Mouse (Mus musculus) limb, embryonic 13.5 days (tissue): ENCODE data around the gene Slc22a15. TPM values are rescaled to one million over a fixed set of nuclear protein-coding genes. Genes with fewer than 3 reads are reported as not detected.
A peak's percentile ranks its signal among the peaks of the same experiment; 100 is the strongest.
"Not testable (repeated sequence)": the region's sequence is repeated elsewhere in the genome, so short reads cannot be mapped to it uniquely, and the experiment has no call there.

Source experiments
- ATAC-seq: fragments of 200-750 bp; cut with Nextera tagmentation; 2 replicates; pipeline ENCODE4 v1.8.0; 2017; ENCODE audit warnings: low read depth, moderate number of reproducible peaks, moderate TSS enrichment; ENCODE audit not compliant: low FRiP score
- H3K27ac ChIP-seq: fragments of 300-500 bp; sonication (generic); 2 replicates; pipeline ENCODE4 v1.5.1; 2015; ENCODE audit warnings: inconsistent platforms, mild to moderate bottlenecking, moderate library complexity
- H3K27me3 ChIP-seq: fragments of 300-500 bp; sonication (generic); 2 replicates; pipeline ENCODE4 v1.6.1; 2015; ENCODE audit warnings: mild to moderate bottlenecking, inconsistent platforms
- H3K36me3 ChIP-seq: fragments of 300-500 bp; sonication (generic); 2 replicates; pipeline ENCODE4 v1.6.1; 2015; ENCODE audit warnings: inconsistent platforms, mild to moderate bottlenecking, moderate library complexity
- H3K4me1 ChIP-seq: fragments of 300-500 bp; sonication (generic); 2 replicates; pipeline ENCODE4 v1.6.1; 2015; ENCODE audit warnings: inconsistent platforms
- H3K4me2 ChIP-seq: fragments of 300-500 bp; sonication (generic); replicated peaks from 2 replicates; pipeline ENCODE4 v1.6.1; 2015; ENCODE audit warnings: inconsistent platforms, mild to moderate bottlenecking, moderate library complexity
- H3K4me3 ChIP-seq: fragments of 300-500 bp; sonication (generic); 2 replicates; pipeline ENCODE4 v1.5.1; 2015; ENCODE audit warnings: moderate library complexity, mild to moderate bottlenecking, inconsistent platforms
- H3K9ac ChIP-seq: fragments of 300-500 bp; sonication (generic); 2 replicates; pipeline ENCODE4 v1.6.1; 2015; ENCODE audit warnings: mild to moderate bottlenecking, inconsistent platforms
- H3K9me3 ChIP-seq: fragments of 300-500 bp; sonication (generic); 2 replicates; pipeline ENCODE4 v1.6.1; 2016; ENCODE audit warnings: inconsistent platforms
- WGBS: fragments of 180-500 bp; shearing (Covaris S2); methylation state at CpG from one replicate; pipeline ENCODE4 v1.1.7; 2015; 5-methylcytosine and 5-hydroxymethylcytosine counted together
- polyA plus RNA-seq: library from polyadenylated mRNA; unstranded; fragments of >200 nt; fragmentation: Nextera tagmentation; extraction: Ambion mirVana; gene quantifications from 2 replicates; pipeline ENCODE4 v1.2.1, GENCODE M21; 2015

The Slc22a15 gene
- polyA plus RNA-seq, 1 experiment from 2014 or later: 6.0 TPM

DNA sequence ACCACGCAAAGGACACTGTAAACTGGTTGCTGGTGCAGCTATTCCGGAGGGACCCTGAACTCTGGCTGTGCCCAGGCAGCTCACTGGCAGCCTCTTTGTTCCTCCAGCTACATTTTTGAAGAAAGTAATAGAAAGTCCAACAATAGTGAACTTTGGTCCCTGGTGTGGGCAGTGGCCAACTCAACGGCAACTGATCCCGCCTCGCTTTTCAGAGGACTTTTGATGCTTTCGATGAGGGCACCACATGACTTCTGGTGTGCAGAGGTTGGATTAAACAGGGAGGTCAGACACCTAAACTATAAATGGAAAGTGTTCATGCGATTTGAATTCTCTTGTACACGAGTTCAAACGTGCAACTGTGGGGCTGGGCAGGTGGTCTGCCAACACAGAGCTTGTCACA is 99.9 kb downstream of the Slc22a15 start:
- Histone ChIP-seq H3K4me1 (0 out of 2 replicates have a peak, but pooled peaks cover 3% of the 10 kb centered on the region), H3K36me3 (peaks cover under 1% of the 10 kb centered on the region; the same call in 1 of the 2 replicates), H3K9ac (no peak overlapping the region), H3K27me3 (no peaks in the 10 kb centered on the region), H3K27ac (no peak overlapping the region), H3K9me3 (no peaks in the 10 kb centered on the region), H3K4me2 (no peak overlapping the region), H3K4me3 (no peak overlapping the region)
- 87% methylated on average over 9 of the region's 9 CpGs for WGBS
- ATAC-seq: no peak

DNA sequence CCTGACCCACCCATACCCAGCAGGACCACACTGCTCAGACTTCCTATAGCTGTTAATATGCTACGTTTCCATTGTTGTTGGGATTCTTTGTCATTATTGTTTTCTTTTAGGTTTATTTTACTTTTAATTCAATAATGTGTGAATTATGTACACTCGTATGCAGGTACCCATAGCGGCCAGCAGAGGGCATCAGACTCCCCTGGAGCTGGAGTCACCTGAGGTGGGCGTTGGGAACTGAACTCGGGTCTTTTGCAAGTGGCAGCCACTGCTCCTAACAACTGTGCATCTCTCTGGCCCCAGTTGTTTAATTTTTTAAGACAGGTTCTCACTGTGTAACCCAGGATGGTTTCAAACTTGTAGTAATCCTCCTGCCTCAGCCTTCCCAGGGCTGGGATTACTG is 102.2 kb downstream of the Slc22a15 start:
- Histone ChIP-seq H3K27ac (no peak overlapping the region), H3K9ac (no peak overlapping the region), H3K9me3 (no peaks in the 10 kb centered on the region; the same call in 1 of the 2 replicates), H3K27me3 (no peaks in the 10 kb centered on the region), H3K4me3 (no peak overlapping the region), H3K4me2 (no peak overlapping the region), H3K36me3 (peaks cover 3% of the 10 kb centered on the region; the same call in 1 of the 2 replicates), H3K4me1 (no peaks in the 10 kb centered on the region)
- WGBS: 72% methylated on average over 5 of the region's 5 CpGs
- no peak for ATAC-seq

DNA sequence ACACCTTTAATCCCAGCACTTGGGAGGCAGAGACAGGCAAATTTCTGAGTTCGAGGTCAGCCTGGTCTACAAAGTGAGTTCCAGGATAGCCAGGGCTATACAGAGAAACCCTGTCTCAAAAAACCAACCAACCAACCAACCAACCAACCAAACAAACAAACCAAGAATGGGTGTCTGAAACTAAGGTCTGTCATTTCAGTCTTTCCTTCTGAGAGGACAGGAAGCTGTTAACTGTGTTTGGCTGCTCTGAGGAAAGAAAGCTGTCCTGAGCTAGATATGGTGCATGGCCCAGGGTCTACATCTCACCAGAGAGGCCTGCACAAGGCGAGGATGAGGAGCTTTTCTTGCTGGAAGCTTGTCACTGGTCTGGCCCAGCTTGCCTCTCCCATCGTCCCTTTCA is 103.5 kb downstream of the Slc22a15 start:
- not testable (repeated sequence) for H3K27ac ChIP-seq, H3K36me3 ChIP-seq, H3K4me2 ChIP-seq, H3K27me3 ChIP-seq, H3K9ac ChIP-seq, H3K9me3 ChIP-seq, H3K4me1 ChIP-seq, ATAC-seq, H3K4me3 ChIP-seq
- 75% methylated on average over 3 of the region's 3 CpGs for WGBS

DNA sequence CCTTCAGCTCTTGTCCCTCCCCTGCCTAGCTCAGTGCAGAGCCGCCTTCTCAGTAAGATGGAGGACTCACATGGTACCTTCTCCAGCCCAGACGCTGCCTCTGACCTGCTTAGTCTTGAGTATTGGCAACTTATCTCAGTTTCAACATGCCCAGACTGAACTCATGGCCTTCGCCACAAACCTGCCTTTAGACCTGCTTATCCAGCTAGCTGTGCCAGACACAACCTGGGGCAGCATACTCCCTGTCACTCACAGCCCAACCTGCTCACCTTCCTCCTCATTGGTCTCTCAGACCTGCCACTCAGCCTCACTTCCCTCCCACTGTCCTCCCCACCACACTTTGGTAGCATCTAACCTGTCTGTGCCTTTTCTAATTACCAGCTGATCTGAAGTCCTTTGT is 108.2 kb downstream of the Slc22a15 start:
- H3K4me1 ChIP-seq: peaks cover 6% of the 10 kb centered on the region
- no peak overlapping the region for H3K27ac ChIP-seq
- H3K9ac ChIP-seq: no peak overlapping the region
- ATAC-seq: no peak
- H3K4me3 ChIP-seq: no peak overlapping the region
- peaks cover 3% of the 10 kb centered on the region; the same call in 1 of the 2 replicates for H3K36me3 ChIP-seq
- 86% methylated on average over 3 of the region's 3 CpGs for WGBS
- no peaks in the 10 kb centered on the region; the same call in 1 of the 2 replicates for H3K9me3 ChIP-seq
- no peak overlapping the region for H3K4me2 ChIP-seq
- no peaks in the 10 kb centered on the region for H3K27me3 ChIP-seq

DNA sequence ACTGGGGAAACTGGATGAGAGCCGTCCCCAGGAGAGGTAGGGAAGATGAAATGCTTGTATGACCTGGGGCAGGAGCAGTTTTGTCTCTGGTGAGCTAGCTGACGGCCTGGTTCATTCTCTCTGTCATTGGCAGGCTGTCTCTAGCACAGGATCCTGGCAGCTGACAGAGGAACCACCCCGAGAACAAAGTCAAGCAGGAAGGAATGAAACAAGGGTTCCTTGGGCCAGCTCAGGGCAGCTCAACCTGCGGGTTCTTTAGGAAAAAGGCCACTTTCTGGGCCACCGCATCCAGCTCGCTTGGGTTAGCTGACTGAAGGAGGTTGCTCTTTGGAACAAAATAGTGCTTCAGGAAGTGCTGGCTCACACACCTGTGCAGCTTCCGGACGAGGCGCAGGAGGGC is 109.5 kb downstream of the Slc22a15 start:
- Histone ChIP-seq H3K4me1 (peaks cover 6% of the 10 kb centered on the region), H3K36me3 (peaks cover 3% of the 10 kb centered on the region; the same call in 1 of the 2 replicates), H3K4me2 (no peak overlapping the region), H3K9me3 (no peaks in the 10 kb centered on the region; the same call in 1 of the 2 replicates), H3K27me3 (no peaks in the 10 kb centered on the region), H3K27ac (no peak overlapping the region), H3K4me3 (no peak overlapping the region), H3K9ac (no peak overlapping the region)
- 79% methylated on average over 9 of the region's 9 CpGs for WGBS
- no peak for ATAC-seq

DNA sequence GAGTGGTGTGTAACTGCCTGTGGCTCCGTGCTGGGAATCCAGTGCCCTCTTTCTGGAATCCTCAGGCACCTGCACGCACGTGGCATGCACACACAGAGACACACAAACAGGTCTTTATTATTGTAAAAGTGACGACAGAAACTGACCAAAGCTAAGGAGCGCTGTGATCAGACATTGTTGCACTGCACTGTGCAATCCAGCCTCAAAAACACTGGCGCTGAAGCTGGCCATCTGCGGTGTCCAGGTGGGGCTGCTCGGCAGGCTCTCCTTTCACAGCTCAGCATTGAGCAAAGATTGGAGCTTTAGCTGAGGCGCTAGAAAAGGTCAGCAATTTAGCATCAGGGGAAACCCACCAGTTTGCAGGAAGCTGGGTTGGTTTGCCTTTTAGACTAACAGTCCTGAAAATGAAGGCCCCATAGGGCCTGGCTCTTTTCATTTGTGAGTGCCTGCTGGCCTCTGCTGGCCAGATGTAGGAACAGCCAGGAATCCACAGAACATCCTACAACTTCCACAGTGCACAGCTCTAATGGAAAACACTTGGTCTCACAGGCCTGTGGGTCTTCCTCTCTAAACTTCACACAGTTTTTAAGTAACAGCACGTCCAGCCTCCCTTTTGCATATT is 111.8 kb downstream of the Slc22a15 start:
- Histone ChIP-seq H3K4me3 (no peak overlapping the region), H3K9me3 (no peaks in the 10 kb centered on the region), H3K27ac (no peak overlapping the region), H3K9ac (no peak overlapping the region), H3K4me1 (peaks cover 6% of the 10 kb centered on the region), H3K27me3 (no peaks in the 10 kb centered on the region), H3K36me3 (no peaks in the 10 kb centered on the region), H3K4me2 (no peak overlapping the region)
- 59% methylated on average over 10 of the region's 10 CpGs for WGBS
- peak; percentile 91 for ATAC-seq

DNA sequence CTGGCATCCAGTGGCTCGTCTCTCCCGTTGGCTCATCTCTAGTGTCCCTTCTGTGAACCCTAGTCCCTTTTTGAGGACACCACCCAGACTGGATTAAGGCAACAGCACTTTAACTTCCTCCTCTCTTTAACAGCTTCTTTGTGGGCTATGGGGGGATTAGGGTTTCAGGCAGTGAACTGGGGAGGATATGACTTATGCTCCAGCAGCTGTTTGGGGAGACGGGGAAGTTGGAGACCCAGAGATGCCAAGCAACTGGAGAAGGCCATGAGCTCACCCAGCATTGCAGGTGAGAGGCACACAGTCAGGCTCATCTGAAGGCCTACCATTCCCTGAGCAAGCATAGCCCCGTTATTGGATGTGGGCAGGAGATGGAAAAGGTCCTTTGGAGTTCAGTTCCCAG is 112.3 kb downstream of the Slc22a15 start:
- Histone ChIP-seq H3K27me3 (no peaks in the 10 kb centered on the region), H3K4me2 (no peak overlapping the region), H3K4me1 (peaks cover 8% of the 10 kb centered on the region), H3K9me3 (no peaks in the 10 kb centered on the region), H3K4me3 (no peak overlapping the region), H3K27ac (no peak overlapping the region), H3K36me3 (no peaks in the 10 kb centered on the region), H3K9ac (no peak overlapping the region)
- WGBS: 56% methylated on average over 4 of the region's 4 CpGs
- 0 out of 2 replicates have a peak, but pooled peaks have one; percentile 13 for ATAC-seq

DNA sequence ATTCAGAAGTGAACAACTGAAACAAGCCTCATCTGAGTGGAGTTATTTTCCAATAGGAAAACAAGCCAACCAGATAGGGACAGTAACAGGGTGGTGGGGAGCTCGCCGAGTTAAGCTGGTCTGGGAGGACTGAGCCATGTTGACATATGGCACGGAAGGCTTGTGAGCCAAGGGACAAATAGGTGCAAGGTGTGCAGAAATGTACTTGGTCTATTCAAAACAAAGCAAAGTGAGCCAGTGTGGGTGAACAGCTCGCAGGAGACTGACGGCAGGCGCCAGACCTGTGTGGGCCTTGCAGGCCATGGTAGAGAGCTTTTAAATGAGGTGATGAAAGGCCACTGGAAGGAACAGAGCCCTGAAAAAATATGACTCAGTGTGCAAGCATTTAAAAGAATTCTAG is 116.6 kb downstream of the Slc22a15 start:
- no peaks in the 10 kb centered on the region for H3K9me3 ChIP-seq
- no peak overlapping the region for H3K9ac ChIP-seq

DNA sequence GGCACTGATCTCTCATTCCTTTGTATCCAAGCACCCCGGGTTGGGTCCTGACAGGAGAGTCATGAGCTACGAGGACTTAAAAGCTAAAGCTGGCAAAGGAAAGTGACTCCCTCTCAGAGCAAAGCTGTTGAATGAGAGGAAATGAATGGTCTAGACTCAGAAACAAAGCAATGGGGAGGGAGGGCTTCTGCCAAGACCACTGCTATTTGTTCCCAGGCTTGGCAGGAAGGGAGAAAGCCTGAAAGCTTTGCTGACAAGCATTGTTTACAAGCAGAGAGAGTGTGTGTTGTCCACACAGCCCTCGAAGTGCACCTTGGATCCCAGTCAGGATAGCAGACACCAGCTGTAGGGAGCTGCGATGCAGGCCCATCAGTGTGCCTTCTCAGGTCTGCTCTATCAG is 117.3 kb downstream of the Slc22a15 start:
- H3K9me3 ChIP-seq: no peaks in the 10 kb centered on the region
- H3K27ac ChIP-seq: no peak overlapping the region
- H3K36me3 ChIP-seq: no peaks in the 10 kb centered on the region
- ATAC-seq: no peak
- WGBS: 71% methylated on average over 4 of the region's 4 CpGs
- no peak overlapping the region for H3K4me2 ChIP-seq
- no peaks in the 10 kb centered on the region for H3K27me3 ChIP-seq
- H3K4me1 ChIP-seq: peaks cover 29% of the 10 kb centered on the region
- H3K9ac ChIP-seq: no peak overlapping the region
- no peak overlapping the region for H3K4me3 ChIP-seq

More for the DNA sequence above, 116.6 kb downstream of the Slc22a15 start:
- 70% methylated on average over 6 of the region's 6 CpGs for WGBS
- ATAC-seq: no peak
- Histone ChIP-seq H3K4me1 (peaks cover 35% of the 10 kb centered on the region), H3K4me2 (no peak overlapping the region), H3K36me3 (no peaks in the 10 kb centered on the region), H3K27ac (no peak overlapping the region), H3K4me3 (no peak overlapping the region), H3K27me3 (no peaks in the 10 kb centered on the region)

DNA sequence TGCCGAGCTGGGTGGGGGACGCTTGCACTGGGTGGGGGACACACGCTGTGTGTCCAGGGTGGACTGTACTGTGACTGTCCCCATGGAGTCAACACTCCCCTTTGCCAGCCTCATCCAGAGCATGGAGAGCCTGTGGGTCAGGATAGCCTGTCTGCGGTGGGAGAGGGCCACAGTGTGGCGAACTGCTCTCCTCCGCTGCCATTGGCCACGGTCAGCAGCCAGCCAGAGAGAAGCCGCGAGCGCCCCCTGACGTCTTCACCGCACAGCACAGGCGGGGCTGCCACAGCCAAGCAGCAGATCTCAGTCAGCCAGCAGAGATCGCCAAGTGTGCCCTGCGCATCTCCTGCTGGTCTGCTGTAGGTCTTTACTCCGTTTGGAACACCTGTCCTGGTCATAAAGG is 118.1 kb downstream of the Slc22a15 start:
- no peaks in the 10 kb centered on the region for H3K9me3 ChIP-seq
- no peak overlapping the region for H3K4me3 ChIP-seq
- H3K27ac ChIP-seq: no peak overlapping the region
- H3K36me3 ChIP-seq: no peaks in the 10 kb centered on the region
- H3K4me2 ChIP-seq: peak overlapping the region; percentile 39
- H3K9ac ChIP-seq: no peak overlapping the region
- peaks cover 29% of the 10 kb centered on the region for H3K4me1 ChIP-seq
- no peaks in the 10 kb centered on the region for H3K27me3 ChIP-seq
- ATAC-seq: peak; percentile 84
- WGBS: 7% methylated on average over 16 of the region's 16 CpGs

Other genes with a start within 250 kb of the Slc22a15 start
- 1.3 and 1.5 TPM in 2 replicates for gene Mab21l3, start 75.5 kb downstream of the Slc22a15 start, polyA plus RNA-seq
- gene Nhlh2, start 85.6 kb upstream of the Slc22a15 start, polyA plus RNA-seq: 0.04 and 0.18 TPM in 2 replicates
- gene Casq2, start 162.0 kb upstream of the Slc22a15 start, polyA plus RNA-seq: 35.1 and 38.5 TPM in 2 replicates